Mouse (Mus musculus) liver, postnatal 0 days (tissue): ENCODE results near the gene Fabp3. TPM values are rescaled to one million over a fixed set of nuclear protein-coding genes. Genes with fewer than 3 reads are reported as not detected.

Source experiments
- ATAC-seq: fragments of 200-750 bp; cut with Nextera tagmentation; 2 replicates; pipeline ENCODE4 v1.8.0; 2017; ENCODE audit warnings: mild to moderate bottlenecking, moderate library complexity
- DNase-seq: peaks from one replicate; pipeline ENCODE4 v3.0.0-alpha.2; 2016
- H3K27ac ChIP-seq: fragments of 300-500 bp; sonication (generic); 2 replicates; pipeline ENCODE4 v1.5.1; 2014; ENCODE audit warnings: antibody characterized with exemption, moderate library complexity, mild to moderate bottlenecking, low read depth
- H3K27me3 ChIP-seq: fragments of 300-500 bp; sonication (generic); 2 replicates; pipeline ENCODE4 v1.6.1; 2014; ENCODE audit warnings: low read length, control low read depth, mixed read lengths; ENCODE audit not compliant: insufficient read depth
- H3K36me3 ChIP-seq: fragments of 300-500 bp; sonication (generic); replicated peaks from 2 replicates; pipeline ENCODE4 v1.6.1; 2014; ENCODE audit warnings: mild to moderate bottlenecking, control low read depth, low read length, moderate library complexity, mixed read lengths; ENCODE audit not compliant: insufficient read depth
- H3K4me1 ChIP-seq: fragments of 300-500 bp; sonication (generic); 2 replicates; pipeline ENCODE4 v1.6.1; 2014; ENCODE audit warnings: antibody characterized with exemption, mild to moderate bottlenecking, control low read depth; ENCODE audit not compliant: insufficient read depth
- H3K4me2 ChIP-seq: fragments of 300-500 bp; sonication (generic); 2 replicates; pipeline ENCODE4 v1.6.1; 2014; ENCODE audit warnings: low read depth, mild to moderate bottlenecking, low read length, moderate library complexity, mixed read lengths
- H3K4me3 ChIP-seq: fragments of 300-500 bp; sonication (generic); 2 replicates; pipeline ENCODE4 v1.5.1; 2014; ENCODE audit warnings: low read depth, low read length
- H3K9ac ChIP-seq: fragments of 300-500 bp; sonication (generic); replicated peaks from 2 replicates; pipeline ENCODE4 v1.6.1; 2014; ENCODE audit warnings: mild to moderate bottlenecking, moderate library complexity
- H3K9me3 ChIP-seq: fragments of 300-500 bp; sonication (generic); 2 replicates; pipeline ENCODE4 v1.6.1; 2016; ENCODE audit warnings: mild to moderate bottlenecking, control low read depth, low read length, mixed read lengths
- CTCF ChIP-seq: sonication (generic); IDR thresholded peaks from 2 replicates; pipeline ENCODE4 v1.5.1; 2016; ENCODE audit warnings: antibody characterized with exemption, low read depth
- EP300 ChIP-seq: IDR thresholded peaks from 2 replicates; pipeline ENCODE4 v1.6.1; 2016; ENCODE audit warnings: antibody characterized with exemption, low read depth, mild to moderate bottlenecking
- WGBS: fragments of 180-500 bp; shearing (Covaris S2); extraction: QIAGEN DNeasy Blood & Tissue Kit; methylation state at CpG from one replicate; pipeline ENCODE4 v1.1.7; 2014; ENCODE audit not compliant: insufficient replicate concordance; 5-methylcytosine and 5-hydroxymethylcytosine counted together
- polyA plus RNA-seq: library from polyadenylated mRNA; unstranded; fragments of >200 nt; fragmentation: Nextera tagmentation; extraction: Ambion mirVana; gene quantifications from 2 replicates; pipeline ENCODE4 v1.2.1, GENCODE M21; 2015

Gene Fabp3
- polyA plus RNA-seq, 1 experiment from 2014 or later, result 1.3 TPM

DNA sequence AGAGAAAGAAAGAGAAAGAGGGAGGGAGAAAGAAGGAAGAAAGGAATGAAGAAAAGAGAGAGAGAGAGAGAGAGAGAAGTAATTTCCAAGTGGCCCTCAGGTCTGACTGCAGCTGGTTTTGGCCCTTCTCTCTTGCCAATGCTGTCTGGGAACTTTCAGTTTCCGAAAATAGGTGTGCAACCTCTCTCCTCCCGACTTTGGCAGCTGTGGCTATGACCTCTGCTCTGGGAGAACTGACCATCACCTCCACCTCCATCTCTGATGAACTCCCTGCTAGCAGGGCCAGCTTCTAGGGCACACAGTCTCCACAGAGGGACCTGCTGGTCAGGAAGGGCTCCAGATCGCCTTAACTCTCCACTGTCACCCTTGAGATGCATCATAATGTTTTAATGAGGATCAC lies 21.9 kb upstream of the Fabp3 start:
- Histone ChIP-seq H3K36me3 (no peaks in the 10 kb centered on the region), H3K9me3 (no peaks in the 10 kb centered on the region), H3K9ac (no peak overlapping the region), H3K4me2 (no peak overlapping the region), H3K4me1 (no peaks in the 10 kb centered on the region), H3K27me3 (peaks cover 10% of the 10 kb centered on the region; the same call in 1 of the 2 replicates), H3K4me3 (no peak overlapping the region), H3K27ac (no peak overlapping the region)
- TF ChIP-seq CTCF, result no peak
- no peak for TF ChIP-seq EP300
- ATAC-seq, result no peak
- no peak for DNase-seq
- 30% methylated on average over 3 of the region's 3 CpGs for WGBS

GRCm38 (mm10) chr4:130289824-130290223 lies 18.6 kb upstream of the Fabp3 start:
- peaks cover 5% of the 10 kb centered on the region; the same call in 1 of the 2 replicates for H3K4me1 ChIP-seq
- no peak overlapping the region for H3K4me2 ChIP-seq
- H3K36me3 ChIP-seq, result no peaks in the 10 kb centered on the region
- no peak overlapping the region for H3K4me3 ChIP-seq
- TF ChIP-seq CTCF, result no peak
- no peak for TF ChIP-seq EP300
- peaks cover 10% of the 10 kb centered on the region; the same call in 1 of the 2 replicates for H3K27me3 ChIP-seq
- no peak for ATAC-seq
- H3K27ac ChIP-seq, result no peak overlapping the region
- no peak for DNase-seq
- H3K9me3 ChIP-seq, result no peaks in the 10 kb centered on the region
- 50% methylated on average over 3 of the region's 3 CpGs for WGBS
- no peak overlapping the region for H3K9ac ChIP-seq

DNA sequence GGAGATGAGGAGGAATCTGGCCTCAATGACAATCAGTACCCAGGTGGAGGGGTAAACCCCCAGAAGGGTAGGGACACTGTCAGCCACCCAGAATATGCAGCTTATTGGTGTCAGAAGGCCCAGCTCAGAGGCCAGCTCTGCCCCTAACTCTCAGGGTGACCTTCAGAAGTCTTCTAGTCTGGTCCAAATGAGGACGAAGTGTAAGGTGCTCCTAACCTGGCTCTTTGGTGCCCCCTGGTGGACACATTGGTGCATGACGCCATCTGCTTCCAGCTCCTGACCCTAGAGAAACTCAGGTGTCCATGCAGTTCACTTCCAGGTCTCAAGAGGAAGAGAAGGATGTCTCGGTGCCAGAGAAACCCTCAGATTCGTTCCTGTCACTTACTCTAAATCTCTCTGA lies 16.1 kb upstream of the Fabp3 start:
- H3K27me3 ChIP-seq, result no peaks in the 10 kb centered on the region
- no peak overlapping the region for H3K4me3 ChIP-seq
- TF ChIP-seq EP300 (no peak), CTCF (peak; percentile 99)
- no peak overlapping the region for H3K9ac ChIP-seq
- WGBS, result 0% methylated on average over 4 of the region's 4 CpGs
- ATAC-seq (no peak), DNase-seq (peak; percentile 91)
- no peaks in the 10 kb centered on the region for H3K9me3 ChIP-seq
- H3K4me1 ChIP-seq, result peaks cover 10% of the 10 kb centered on the region
- no peak overlapping the region for H3K4me2 ChIP-seq
- no peaks in the 10 kb centered on the region for H3K36me3 ChIP-seq
- no peak overlapping the region for H3K27ac ChIP-seq

- Histone ChIP-seq H3K9ac (peak overlapping the region; percentile 13; the same call in 1 of the 2 replicates), H3K27me3 (no peaks in the 10 kb centered on the region), H3K9me3 (no peaks in the 10 kb centered on the region), H3K36me3 (no peaks in the 10 kb centered on the region), H3K27ac (peak overlapping the region; percentile 96), H3K4me3 (peak overlapping the region; percentile 25; the same call in 1 of the 2 replicates), H3K4me2 (peak overlapping the region; percentile 64), H3K4me1 (peaks cover 14% of the 10 kb centered on the region)
- ATAC-seq (peak; percentile 13), DNase-seq (peak; percentile 54)
- WGBS, result 60% methylated on average over 8 of the region's 8 CpGs
- TF ChIP-seq CTCF (no peak), EP300 (peak; percentile 85)
Observed at GRCm38 (mm10) chr4:130294513-130294912, 13.9 kb upstream of the Fabp3 start.

GRCm38 (mm10) chr4:130295047-130295745 lies 13.2 kb upstream of the Fabp3 start:
- peak overlapping the region; percentile 64 for H3K4me2 ChIP-seq
- peak; percentile 59 for ATAC-seq
- H3K27ac ChIP-seq, result peak overlapping the region; percentile 96
- DNase-seq, result peak; percentile 84
- no peaks in the 10 kb centered on the region for H3K27me3 ChIP-seq
- H3K4me1 ChIP-seq, result peaks cover 14% of the 10 kb centered on the region
- H3K4me3 ChIP-seq, result peak overlapping the region; percentile 25
- H3K36me3 ChIP-seq, result no peaks in the 10 kb centered on the region
- WGBS, result 41% methylated on average over 23 of the region's 23 CpGs
- TF ChIP-seq CTCF (peak; percentile 53), EP300 (peak; percentile 50; the same call in 1 of the 2 replicates)
- peak overlapping the region; percentile 58 for H3K9ac ChIP-seq
- no peaks in the 10 kb centered on the region for H3K9me3 ChIP-seq

DNA sequence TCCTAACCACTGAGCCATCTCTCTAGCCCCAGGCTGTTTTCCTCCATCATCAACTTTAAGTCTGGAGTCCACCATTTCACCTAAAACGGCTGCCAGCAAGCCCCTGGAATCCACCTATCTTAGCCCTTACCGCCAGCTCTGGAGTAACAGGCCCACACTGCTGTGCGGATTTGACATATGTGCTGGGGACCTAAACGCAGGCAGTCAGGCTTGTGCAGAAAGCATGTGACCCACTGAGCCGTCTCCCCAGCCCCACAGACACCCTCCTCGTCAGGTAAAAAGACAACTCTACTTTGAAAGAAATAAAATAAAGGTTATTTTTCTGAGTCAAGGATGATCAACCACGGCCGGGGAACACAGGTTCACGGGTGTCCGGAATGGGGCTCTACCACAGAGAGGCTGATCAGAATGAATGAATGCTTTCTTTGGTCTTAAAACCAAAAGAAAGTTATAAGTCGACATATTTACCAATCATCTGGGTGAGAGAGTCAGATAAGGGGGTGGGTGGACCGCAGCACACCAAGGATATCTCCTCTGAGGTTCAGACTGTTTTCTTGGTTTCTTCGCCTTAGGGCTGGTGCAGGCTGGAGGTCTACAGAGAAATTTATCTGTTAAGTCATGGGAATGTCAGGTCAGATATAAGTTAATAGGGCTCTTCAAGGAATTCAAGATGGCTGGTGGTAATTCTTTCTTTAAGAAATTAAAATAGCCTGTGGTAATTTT lies 12.0 kb upstream of the Fabp3 start:
- DNase-seq (peak; percentile 29), ATAC-seq (peak; percentile 66)
- Histone ChIP-seq H3K4me1 (peaks cover 14% of the 10 kb centered on the region), H3K27ac (peak overlapping the region; percentile 96), H3K9me3 (no peaks in the 10 kb centered on the region), H3K36me3 (no peaks in the 10 kb centered on the region), H3K4me3 (peak overlapping the region; percentile 25), H3K9ac (peak overlapping the region; percentile 58), H3K4me2 (peak overlapping the region; percentile 64), H3K27me3 (no peaks in the 10 kb centered on the region)
- TF ChIP-seq EP300 (peak; percentile 79), CTCF (no peak)
- 50% methylated on average over 13 of the region's 13 CpGs for WGBS
